Mouse (Mus musculus) adrenal gland, postnatal 4 days (tissue): Measurements from ENCODE around the gene Cmtm6. TPM values are rescaled to one million over a fixed set of nuclear protein-coding genes. Genes with fewer than 3 reads are reported as not detected.

Experiments used
- DNase-seq, 2 experiments: peaks; one replicate each; pipeline ENCODE4 v3.0.0; 2021 to 2022; ENCODE audit warnings: low spot score in 2 of 2, mixed read lengths in 2 of 2
- total RNA-seq, 2 experiments: library from RNA; stranded (reverse); gene quantifications; 2 replicates each; pipeline ENCODE4 v1.2.3; 2021

Gene Cmtm6
- total RNA-seq, 2 experiments from 2014 or later = 75.0 to 75.9 TPM

GRCm38 (mm10) chr9:114796473-114797050 lies 65.6 kb downstream of the Cmtm6 start:
- DNase-seq = no peak

GRCm38 (mm10) chr9:114797329-114798004 lies 66.6 kb downstream of the Cmtm6 start:
- DNase-seq = peak; percentile 61 to 79

GRCm38 (mm10) chr9:114798845-114799244 lies 67.9 kb downstream of the Cmtm6 start:
- no peak for DNase-seq

Other genes with a start within 250 kb of the Cmtm6 start
- gene Ccr4, start 226.2 kb upstream of the Cmtm6 start, total RNA-seq = not detected
- gene C130032M10Rik, start 215.4 kb upstream of the Cmtm6 start, total RNA-seq = not detected
- gene Trim71, start 166.7 kb upstream of the Cmtm6 start, total RNA-seq = under 1 TPM in 1 of 2 experiments, not detected in 1; 0.36 TPM
- gene Cnot10, start 90.9 kb upstream of the Cmtm6 start, total RNA-seq = 10 to 100 TPM; 59.5 to 61.9 TPM
- 10 to 100 TPM; 45.7 to 49.6 TPM for gene Dync1li1, start 42.3 kb upstream of the Cmtm6 start, total RNA-seq
- 10 to 100 TPM; 59.6 to 62.7 TPM for gene Cmtm7, start 50.7 kb downstream of the Cmtm6 start, total RNA-seq
- gene Cmtm8, start 113.0 kb downstream of the Cmtm6 start, total RNA-seq = 10 to 100 TPM; 11.5 to 12.9 TPM
- gene Gpd1l, start 202.9 kb downstream of the Cmtm6 start, total RNA-seq = 10 to 100 TPM; 27.1 to 32.9 TPM
- gene Osbpl10, start 247.5 kb downstream of the Cmtm6 start, total RNA-seq = 10 to 100 TPM; 14.9 to 15.5 TPM